Mouse (Mus musculus) 3T3-L1 (cell line): ENCODE measurements around the gene Spn.
"Not testable (repeated sequence)": the region's sequence is repeated elsewhere in the genome, so short reads cannot be mapped to it uniquely, and the experiment has no call there.

Experiments
- DNase-seq: peaks from one replicate; pipeline ENCODE4 v3.0.0-alpha.2; 2015; ENCODE audit warnings: low read depth, low spot score

Spn gene

DNA sequence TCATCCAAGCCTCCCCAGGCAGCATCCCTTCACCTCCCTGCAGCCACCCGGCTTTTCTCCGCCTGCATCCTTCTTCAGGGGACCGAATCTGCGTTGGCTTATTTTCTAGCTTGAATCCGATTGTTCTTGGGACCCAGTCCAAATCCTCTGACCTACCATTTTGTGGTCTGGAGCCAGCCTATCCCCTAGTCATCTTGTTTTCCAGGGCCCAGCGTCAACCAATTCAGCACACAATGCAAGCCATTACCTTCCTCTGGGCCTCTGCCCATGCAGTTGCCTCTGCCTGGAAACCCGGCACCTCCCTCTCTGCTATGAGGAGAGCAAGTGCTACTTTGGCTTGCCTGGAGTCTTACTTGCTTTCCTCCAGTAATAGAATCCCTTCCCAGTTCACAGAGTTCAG, 32.1 kb downstream of the Spn start:
- DNase-seq, result no peak

DNA sequence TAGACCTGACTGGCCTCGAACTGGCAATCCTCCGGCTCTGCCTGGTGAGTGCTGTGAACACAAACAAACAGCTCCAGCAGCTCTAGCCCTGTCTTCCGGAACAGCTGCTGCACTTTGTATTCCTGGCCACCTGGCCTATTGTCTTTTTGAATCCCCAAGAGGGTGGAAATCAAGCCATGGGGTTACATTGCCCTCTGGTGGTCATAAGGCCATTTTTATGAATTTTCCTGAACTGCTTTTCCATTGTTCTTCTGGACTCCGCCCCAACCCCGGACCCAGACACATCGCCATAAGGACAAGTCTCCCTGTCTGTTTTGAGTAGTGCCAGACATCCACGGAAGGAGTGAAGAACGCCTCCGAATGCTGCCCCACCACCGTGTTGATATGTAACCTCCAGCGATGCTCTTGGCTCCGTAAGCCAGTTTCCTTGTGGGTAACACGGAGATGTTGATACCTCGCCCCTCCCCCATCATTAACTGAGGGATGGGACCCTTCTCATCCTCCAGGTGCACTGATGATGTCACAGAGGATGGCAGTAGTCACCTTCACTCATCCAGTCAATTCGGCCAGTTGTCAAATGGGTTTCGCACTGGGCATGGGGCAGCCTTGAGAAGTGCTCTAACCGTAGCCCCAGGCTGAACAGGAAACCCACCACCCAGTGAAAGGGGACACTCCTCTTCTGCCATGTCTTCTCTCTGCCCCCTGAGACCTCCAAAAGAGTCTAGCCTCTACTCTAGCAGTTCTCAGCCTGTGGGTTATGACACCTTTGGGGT, 32.9 kb downstream of the Spn start:
- DNase-seq, result peak; percentile 89

DNA sequence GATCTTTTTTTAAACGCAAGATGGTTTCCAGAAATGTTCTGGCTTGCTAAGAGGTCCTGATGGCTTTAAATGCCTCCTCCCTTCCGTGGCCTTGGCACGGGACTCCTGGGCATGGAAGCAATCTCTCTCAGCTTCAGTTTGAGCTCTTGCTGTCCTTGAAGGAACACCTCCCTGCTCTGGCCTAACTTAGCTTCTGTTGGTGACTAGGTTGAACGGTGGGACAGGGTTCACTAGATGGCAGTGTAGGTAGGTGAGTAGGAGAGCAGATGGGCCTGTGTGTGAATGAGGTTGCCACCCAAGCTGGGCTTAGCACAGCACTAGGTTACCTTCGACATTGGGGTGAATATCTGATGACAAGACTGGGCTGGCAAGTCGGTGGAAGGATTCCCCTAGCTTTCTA, 33.7 kb downstream of the Spn start:
- DNase-seq, result peak; percentile 35

DNA sequence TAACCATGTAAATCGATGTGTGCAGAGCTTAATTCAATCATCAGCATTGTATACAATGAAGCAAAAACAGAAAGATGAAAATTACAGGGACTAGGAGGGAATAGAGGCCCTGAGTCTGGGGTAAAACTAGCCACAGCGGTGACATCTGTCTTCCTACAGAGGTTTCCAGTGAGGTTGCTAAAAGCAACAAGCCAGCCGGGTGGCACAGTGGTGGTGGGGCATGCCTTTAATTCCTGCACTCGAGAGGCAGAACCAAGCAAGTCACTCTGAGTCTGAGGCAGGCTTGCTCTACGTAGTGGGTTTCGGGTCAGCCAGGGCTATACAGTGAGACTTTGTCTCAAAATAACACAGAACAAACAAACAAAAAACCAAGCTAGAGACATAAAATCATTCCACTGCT, 35.5 kb downstream of the Spn start:
- no peak for DNase-seq

DNA sequence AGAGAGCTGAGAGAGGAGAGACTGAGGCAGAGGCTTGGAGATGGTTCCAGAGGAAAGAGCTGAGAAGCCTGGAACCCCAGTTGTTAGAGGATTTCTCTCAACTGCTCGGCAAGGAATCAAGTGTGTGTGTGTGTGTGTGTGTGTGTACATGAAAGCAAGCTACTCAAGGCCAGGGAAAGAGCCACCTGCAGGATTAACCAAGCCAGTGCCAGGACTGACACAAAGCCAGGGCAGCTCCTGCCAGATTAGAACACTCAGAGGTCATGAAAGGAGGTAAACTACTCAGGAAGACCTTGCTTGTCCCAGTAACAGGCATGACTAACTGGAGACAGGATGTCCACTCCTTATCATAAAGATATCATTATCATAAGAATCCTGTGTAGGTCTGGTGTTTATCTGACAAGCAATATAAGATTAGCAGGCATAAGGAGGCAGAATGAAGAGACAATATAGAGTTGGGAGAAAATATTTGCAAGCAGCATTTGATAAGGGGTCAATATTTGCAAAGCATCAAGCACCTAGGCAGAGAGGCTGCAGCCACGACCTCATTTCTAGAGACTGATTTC, 36.1 kb downstream of the Spn start:
- peak; percentile 11 for DNase-seq

DNA sequence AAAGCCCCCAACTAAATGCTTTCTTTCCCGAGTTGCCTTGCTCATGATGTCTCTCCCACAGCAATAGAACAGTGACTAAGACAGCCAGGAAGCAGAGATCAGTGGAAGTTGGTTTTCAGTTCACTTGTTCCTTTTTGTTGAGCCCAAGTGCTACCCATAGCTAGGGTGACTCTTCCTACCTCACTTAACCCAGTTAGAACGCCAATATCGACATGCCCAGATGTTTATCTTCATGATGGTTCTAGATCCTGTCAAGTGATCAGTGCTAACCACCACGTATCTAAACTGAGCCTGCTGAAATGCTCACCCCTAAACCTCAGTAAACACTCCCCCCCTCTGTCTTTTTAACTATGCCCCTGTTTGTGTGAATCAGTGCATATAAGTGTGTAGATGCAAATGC, 38.1 kb downstream of the Spn start:
- DNase-seq, result no peak

DNA sequence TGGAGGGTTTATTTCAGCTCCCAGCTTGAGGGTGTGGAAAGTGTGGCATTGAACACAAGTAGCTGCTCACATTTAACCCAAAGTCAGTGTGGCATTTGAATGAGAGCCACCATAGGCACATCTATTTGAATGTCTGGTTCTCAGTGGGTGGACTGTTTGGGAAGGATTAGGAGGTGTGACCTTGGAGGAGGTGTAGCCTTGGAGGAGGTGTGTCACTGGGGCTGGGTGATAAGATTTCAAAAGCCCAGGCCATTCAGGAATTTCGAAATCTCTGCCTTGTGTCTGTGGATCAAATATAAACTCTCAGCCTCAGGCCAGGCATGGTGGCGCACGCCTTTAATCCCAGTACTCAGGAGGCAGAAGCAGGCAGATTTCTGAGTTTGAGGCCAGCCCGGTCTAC, 38.7 kb downstream of the Spn start:
- no peak for DNase-seq

DNA sequence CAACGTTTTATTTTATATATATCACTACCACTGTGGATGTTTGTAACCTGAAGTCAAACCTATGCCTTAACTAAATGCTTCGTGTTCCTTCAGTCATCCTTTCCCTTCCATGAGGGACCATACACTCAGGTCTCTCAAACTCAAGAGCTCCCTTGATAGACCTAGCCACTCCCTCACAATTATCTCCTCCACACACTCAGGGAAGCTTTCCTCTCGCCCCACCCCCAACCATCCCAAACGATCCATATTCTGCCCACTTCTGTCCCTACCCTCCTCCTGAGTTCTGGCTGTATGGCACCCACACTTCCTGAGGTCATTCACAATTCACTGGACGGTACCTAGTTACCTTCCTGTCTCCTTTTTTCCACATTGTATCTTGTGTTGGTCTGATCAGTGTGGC, 39.1 kb downstream of the Spn start:
- no peak for DNase-seq

DNA sequence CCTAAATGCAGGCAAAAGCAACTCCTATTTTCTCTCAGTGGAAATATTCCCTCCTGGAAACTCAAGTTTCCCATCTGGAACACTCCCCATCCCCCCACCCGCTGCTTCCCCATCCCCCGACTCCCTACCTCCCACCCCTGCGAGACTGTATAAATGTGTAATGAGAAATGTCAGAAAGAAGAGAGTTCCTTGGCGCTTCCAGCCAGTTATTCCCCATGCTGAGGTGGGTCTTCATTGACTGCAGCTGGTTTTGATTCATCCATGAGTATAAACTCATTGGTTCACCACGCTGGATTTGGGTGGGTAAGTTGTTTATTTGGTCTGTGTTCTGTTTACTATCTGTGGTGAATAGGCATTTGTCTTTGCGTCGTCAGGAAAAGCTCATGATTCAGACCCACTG, 41.2 kb downstream of the Spn start:
- DNase-seq, result no peak

DNA sequence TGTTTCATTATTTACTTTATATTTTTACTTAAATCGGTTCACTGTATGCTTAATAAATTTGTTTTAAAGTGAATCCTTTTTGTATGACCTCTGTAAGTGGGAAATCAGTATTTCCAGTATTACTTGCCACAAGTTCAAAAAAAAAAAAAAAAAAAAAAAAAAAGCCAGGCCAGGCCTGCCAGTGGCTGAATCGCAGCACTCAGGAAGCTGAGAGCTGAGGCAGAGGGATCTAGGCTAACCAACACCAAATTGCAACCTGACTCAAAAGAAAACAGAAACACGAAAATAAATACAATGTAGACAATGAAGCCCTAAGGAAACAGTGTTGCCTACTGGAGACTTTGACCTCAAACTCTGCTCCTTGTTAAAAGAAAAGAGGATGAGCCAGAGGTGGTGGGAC, 43.7 kb downstream of the Spn start:
- no peak for DNase-seq

DNA sequence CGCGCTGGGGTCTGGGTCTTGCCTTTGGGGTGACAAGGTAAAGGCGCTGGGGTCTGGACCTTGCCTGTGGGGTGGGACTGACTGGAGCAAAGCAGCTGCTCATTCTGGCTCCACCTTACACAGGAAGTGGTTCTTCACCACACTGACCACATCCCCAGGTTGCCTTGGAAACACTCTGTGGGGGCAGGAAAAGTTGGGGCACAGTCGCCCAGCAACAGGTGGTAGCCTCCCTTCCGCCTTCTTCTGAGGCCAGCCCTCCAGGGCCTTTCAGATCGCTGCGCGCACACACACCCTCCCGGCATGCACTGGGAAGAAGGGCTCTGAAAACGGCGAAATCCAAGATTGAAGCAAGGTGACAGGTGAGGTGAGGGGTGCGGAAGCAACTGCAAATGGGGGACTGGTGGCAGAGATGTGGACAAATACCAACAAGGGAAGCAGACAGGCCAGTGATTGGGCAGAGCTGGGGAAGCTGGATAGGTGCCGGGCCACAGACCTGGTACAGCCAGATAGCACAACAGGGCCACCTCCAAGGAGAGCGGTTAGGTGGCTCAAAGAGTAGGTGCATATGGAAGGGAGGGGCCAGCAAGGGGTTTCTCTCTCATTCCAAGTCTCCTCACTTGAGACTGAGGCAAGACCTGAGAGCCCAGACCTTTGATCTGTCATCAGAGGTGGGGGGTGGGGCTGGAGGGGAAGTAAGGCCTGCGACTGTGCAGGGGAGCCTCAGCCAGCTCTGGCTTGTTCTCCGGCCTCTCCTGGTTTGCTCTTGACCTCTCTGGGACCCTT, 46.3 kb downstream of the Spn start, which contains the start of gene AI467606:
TSS of gene AI467606 (plus strand) at position 246 of the 783 bp plus-strand sequence.
- peak; percentile 33 for DNase-seq

DNA sequence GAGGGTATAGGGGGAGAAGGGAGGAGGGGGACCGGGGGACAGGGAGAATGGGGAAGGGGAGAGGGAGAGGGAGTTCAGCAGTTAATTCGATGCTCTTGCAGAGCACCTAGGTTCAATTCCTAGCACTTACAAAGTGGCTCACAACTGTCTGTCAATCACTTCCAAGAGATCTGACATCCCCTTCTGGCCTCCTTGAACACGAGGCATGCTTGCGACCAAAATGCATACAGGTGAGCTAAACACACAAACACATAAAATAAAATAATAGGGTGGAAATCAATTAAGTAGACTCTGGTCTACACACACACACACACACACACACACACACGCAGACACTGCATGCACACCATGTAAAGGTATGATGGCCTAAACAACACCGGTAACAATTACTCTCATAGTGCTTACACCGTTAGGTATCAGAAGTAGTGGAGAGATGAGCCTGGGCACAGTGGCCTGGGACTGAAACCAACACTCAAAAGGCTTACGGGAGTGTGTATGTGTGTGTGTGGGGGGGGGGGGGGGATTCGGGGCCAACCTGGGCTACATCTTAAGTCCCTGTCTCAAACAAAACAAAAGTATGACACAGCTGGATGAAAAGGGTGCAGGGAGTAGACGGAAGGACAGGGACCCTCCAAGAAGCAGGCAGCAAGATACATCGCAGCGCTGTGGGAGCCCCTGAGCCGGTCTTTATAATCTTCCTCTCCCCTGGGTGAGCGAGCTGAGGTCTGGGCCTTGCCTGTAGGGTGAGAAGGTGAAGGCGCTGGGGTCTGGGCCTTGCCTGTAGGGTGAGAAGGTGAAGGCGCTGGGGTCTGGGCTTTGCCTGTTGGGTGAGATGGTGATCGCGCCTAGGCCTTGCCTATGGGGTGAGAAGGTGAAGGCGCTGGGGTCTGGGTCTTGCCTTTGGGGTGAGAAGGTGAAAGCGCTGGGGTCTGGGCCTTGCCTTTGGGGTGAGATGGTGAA, 47.2 kb downstream of the Spn start:
- DNase-seq, result no peak

DNA sequence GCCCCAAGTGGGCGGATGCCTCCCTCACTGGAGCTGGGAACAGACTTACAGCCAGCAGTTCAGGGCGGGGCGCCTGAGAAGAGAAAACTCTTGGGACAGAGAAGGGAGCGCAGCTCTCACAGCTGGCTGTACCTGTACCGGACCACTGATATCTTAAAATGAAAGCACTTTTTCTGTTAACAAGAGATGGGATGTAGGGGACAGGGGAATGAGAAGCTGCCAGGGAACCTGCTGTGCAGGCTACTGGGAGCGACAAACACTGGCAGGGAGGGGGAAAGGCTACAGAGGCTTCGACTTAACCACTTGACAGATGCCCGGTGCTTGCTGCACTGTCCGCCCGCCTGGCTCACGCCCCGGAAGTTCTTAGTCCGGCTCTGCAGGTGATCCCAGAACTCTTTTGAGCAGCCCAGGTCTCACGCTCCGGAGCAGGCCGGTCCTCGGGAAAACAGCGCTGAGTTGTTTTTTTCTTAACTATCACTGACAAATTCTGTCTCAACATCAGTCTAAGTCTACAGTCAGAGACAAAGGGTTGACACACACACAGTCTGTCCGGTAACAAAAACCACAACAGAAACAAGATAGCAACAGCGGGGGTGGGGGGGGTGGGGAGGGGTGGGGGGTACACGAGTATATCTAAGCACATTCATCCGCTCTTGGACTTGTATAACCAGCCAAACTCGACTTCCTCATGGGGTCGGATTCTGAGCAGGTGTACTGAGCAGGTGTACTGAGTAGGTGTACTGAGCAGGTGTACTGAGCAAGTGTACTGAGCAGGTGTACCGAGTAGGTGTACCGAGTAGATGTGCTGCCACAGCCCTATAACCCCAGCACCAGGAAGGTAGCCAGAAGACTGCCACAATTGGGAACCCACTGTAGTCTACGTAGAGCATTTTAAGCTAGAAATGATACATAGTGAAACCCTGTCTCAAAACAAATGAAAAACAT, 48.5 kb downstream of the Spn start:
- no peak for DNase-seq

DNA sequence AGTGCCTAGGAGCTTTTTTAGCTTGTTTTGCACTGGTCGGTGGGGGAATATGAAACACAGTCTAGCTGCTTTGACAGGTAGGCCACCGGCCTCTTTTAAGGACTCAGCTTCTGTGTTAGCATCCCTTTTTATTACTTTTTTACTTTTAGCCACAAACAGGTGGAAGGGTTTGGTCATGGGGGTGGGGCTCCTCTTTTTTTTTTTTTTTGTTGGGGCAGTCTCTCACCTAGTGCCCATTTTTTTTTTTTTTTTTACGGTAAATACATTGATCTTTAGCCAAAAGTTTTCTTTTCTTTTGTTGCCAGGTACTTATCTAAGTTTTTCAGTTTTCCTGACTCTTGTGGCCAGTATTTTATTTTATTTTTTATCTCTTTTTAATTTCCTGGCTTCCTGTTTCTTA, 49.5 kb downstream of the Spn start:
- no peak for DNase-seq

DNA sequence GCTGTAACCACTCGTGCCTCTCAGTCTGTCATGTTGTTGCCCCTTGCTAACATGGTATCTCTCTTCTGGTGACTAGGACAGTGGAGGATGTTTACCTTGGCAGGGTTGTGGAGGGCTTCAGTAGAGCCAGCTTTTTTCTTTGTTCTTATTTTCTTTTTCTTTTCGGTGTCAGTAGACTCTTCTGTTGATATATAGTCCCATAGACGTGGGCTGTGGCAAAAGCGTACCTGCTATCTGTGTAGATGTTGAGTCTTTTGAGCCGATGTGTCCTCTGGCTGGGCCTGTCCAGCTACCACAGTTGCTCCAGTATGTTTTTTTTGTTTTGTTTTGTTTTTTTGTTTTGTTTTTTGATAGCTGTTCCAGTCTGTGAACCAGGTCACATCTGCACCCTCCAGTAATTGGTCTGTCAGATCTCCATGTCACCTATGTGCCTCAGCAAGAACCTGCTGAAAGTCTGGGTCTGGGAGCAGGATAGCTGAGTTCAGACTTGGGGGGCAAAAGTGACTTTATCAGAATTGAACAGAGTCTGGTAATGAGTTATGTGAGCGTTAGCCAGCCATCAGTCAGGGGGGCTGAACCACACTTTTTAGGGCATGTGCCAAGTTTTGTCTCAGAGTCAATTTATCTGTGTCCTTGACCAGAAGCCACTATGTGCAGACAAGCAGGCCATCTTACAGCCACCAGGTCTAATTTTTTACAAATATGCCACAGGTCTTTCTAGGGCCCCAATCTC, 50.2 kb downstream of the Spn start, which contains the start of gene Zg16:
TSS of gene Zg16 (minus strand) at position 51 of the 733 bp plus-strand sequence.
- not testable (repeated sequence) for DNase-seq

DNA sequence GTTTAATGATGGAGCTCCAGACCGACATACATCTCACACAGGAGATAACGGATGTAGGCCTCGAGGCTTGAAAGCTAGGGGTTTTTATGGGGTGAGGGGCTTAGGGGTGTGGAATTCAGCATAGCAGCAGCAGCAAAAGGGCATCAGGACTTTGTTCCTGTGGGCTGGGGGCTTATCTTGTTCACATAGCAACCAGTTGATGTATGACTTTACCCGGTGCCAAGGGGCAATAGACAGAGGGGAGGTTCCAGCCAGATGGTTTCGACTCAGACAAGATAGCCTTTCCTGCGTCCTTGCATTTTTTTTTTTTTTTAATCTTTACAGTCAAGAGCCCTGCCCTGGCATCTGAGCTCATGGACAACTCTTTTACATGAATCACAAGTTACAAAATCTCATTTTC, 51.9 kb downstream of the Spn start:
- not testable (repeated sequence) for DNase-seq

DNA sequence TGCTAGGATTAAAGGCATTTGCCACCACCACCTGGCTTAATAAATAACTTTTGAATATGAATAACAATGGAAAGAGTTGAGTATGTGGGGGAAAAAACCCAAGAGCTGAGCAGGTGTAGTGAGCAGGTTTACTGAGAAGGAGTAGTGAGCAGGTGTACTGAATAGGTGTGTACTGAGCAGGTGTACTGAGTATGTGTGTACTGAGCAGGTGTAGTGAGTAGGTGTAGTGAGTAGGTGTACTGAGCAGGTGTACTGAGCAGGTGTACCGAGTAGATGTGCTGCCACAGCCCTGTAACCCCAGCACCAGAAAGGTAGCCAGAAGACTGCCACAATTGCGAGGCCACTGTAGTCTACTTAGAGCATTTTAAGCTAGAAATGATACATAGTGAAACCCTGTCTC, 52.8 kb downstream of the Spn start:
- DNase-seq, result no peak

DNA sequence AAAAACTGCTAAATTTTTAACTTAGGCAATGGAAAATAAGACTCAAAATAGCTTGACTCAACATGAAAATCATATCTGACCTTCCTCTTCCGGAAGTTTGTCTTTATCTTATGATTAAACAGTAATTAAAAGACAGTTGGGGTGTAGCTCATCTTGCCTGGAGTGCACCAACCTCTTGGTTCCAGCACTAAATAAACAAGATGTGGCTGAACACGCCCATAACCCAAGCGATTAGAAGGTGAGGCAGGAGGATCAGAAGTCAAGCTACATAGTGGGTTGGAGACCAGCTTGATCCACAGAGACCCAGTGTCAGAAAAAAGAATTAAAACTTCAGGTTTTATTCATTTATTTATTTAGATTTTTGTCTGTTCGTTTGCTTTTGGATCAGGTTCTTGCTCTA, 53.9 kb downstream of the Spn start:
- no peak for DNase-seq

DNA sequence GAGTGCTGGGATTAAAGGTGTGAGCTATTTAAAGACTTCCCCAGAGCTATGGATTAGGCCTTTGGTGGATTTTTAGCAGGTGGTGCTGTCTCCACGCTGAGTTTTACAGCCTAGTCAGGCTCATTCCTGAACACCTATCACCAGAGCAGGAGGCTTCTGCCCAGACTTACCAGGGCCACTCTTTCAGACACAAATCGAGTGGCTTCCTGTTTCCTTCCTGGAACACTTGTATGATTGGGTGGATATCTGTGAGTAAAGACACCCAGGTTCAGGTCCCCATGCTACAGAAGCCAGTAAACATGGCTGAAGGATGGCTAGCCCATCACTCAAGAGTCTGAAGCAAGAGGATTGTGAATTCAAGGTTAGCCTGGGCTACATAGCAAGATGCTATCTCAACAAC, 54.6 kb downstream of the Spn start:
- DNase-seq, result no peak

DNA sequence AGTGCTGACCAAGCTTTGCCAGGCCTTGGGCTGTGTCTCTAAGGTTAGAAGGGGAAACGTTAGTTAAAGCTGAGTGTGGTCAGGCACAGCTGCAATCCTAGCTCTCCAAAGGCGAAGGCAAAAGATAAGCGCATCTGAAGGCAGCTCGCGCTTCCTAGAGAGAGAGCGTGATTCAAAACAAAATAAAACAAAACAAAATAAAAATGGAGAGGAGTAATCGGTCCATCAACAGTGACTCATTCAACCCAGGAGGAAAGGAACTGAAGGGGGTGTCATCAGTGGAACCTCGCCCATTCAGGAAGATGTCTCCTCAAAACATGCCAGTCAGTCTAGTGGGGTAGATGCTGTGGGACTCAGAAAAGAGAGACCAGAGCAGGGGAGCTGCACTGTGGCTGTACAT, 55.4 kb downstream of the Spn start:
- no peak for DNase-seq
